Mouse (Mus musculus): ENCODE measurements around the gene Dcst1.

GRCm38 (mm10) chr3:89402693-89403092, 37.6 kb upstream of the Dcst1 start, which contains the start of gene Lenep:
- TF ChIP-seq CTCF (conservative IDR thresholded peaks at IDR 0.05; ENCODE audit: insufficient read depth, insufficient read length, low read depth, low read length) (no peak), POLR2A (IDR thresholded peaks at IDR 0.05; ENCODE audit: low read depth, low read length) (no peak)

All from kidney, adult 2 months (tissue).